Mouse (Mus musculus) erythroblast, embryonic 14.5 days (primary cell): ENCODE results near the gene Arsk.

Source experiments
- GATA1 ChIP-seq: IDR thresholded peaks from 2 replicates; pipeline ENCODE4 v1.6.1; 2012; ENCODE audit warnings: low read length, inconsistent platforms, mixed read lengths
- TAL1 ChIP-seq: IDR thresholded peaks from 3 replicates; pipeline ENCODE4 v1.6.1; 2012; ENCODE audit warnings: low read length, inconsistent platforms, mixed read lengths

- TF ChIP-seq GATA1 = no peak
- no peak for TF ChIP-seq TAL1
Measured at GRCm38 (mm10) chr13:76055391-76056232, 42.8 kb downstream of the Arsk start.
